ENCODE assay signal across 16 mouse cellular contexts in the genomic region with DNA sequence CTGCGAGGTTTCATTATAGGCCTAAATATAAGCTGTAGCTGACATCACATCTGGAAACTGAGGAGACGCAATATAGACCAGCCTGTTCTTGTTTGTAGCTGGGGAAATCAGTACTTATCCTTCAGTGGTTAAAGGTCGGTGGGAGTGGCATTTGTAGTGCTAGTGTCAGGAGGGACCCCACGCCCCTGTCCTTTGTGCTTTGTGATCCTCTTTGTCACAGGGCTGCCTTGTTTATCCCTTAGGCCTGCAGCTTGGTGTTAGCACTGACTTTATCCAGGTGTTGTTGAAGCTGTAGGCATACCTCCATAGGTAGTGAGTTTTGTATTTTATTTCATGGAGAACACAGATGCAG. TPM values are rescaled to one million over a fixed set of nuclear protein-coding genes. Genes with fewer than 3 reads are reported as not detected.
DNase-seq lines count a peak whose midpoint lies in the region; ATAC-seq and TF ChIP-seq lines count a peak whose summit lies in the region.
"Had no signal": no experiment of that assay in that cellular context is flagged by ENCODE, and none has a peak within 500 bp of the region (broad histone marks: within the 10 kb centered on the region; RNA-seq: fewer than 3 reads in every experiment).

No protein-coding gene starts in this region.

- no peak for DNase-seq in layer of hippocampus, adult 2 months (ENCODE audit: low spot score in 2 of 2)
- no peak for DNase-seq in layer of hippocampus, adult 18-20 months (ENCODE audit: low spot score in 2 of 2)
- DNase-seq in ES-E14 (ENCODE audit: low read depth, low spot score): peak; percentile 34
- no peak for DNase-seq in urinary bladder, postnatal 25 days (ENCODE audit: low spot score)
- no peak for DNase-seq in thymus, postnatal 10 days (ENCODE audit: low spot score in 2 of 2)
- no peak for DNase-seq in urinary bladder, postnatal 4 days (ENCODE audit: low spot score in 2 of 2)
- DNase-seq: cerebellum, postnatal 14 days; kidney, adult 11 months; kidney, postnatal 36 days; liver; right cerebral cortex, postnatal 4 days had no signal

- no peak overlapping the region for H3K4me2 ChIP-seq in forebrain, embryonic 13.5 days
- H3K4me2 ChIP-seq in intestine, embryonic 16.5 days (ENCODE audit: low read depth, low read length): no peak overlapping the region
- H3K4me2 ChIP-seq: embryonic facial prominence, embryonic 12.5 days; lung, embryonic 15.5 days had no signal

- no peak overlapping the region for H3K4me3 ChIP-seq in layer of hippocampus, adult 2 months
- H3K4me3 ChIP-seq in ES-E14 (ENCODE audit: insufficient read depth in 1 of 2, low read depth in 1 of 2, low read length in 2 of 2, poor library complexity in 1 of 2, severe bottlenecking in 1 of 2): no peak overlapping the region
- no peak overlapping the region for H3K4me3 ChIP-seq in forebrain, embryonic 13.5 days
- no peak overlapping the region for H3K4me3 ChIP-seq in intestine, embryonic 16.5 days (ENCODE audit: low read length)
- H3K4me3 ChIP-seq: embryonic facial prominence, embryonic 12.5 days; lung, embryonic 15.5 days; myocyte had no signal

- no peak for TF ChIP-seq CTCF in layer of hippocampus, adult 2 months (conservative IDR thresholded peaks at IDR 0.05)

- H3K27ac ChIP-seq in layer of hippocampus, adult 2 months: peak overlapping the region; percentile 89
- no peak overlapping the region for H3K27ac ChIP-seq in ES-E14 (ENCODE audit: insufficient read depth, low read depth, low read length, poor library complexity, severe bottlenecking)
- peak overlapping the region; percentile 67 for H3K27ac ChIP-seq in forebrain, embryonic 13.5 days
- H3K27ac ChIP-seq in intestine, embryonic 16.5 days (ENCODE audit: low read length): peak overlapping the region; percentile 24; the same call in 1 of the 2 replicates
- H3K27ac ChIP-seq: embryonic facial prominence, embryonic 12.5 days; lung, embryonic 15.5 days had no signal

- no peaks in the 10 kb centered on the region for H3K27me3 ChIP-seq in forebrain, embryonic 13.5 days
- H3K27me3 ChIP-seq in intestine, embryonic 16.5 days (replicated peaks; ENCODE audit: control insufficient read depth, insufficient read depth, low read length): no peaks in the 10 kb centered on the region
- H3K27me3 ChIP-seq: embryonic facial prominence, embryonic 12.5 days; lung, embryonic 15.5 days had no signal

- H3K36me3 ChIP-seq in ES-E14 (ENCODE audit: control insufficient read depth, insufficient read depth, low read length, poor library complexity, severe bottlenecking): no peaks in the 10 kb centered on the region
- no peaks in the 10 kb centered on the region for H3K36me3 ChIP-seq in forebrain, embryonic 13.5 days (ENCODE audit: poor library complexity, severe bottlenecking)
- H3K36me3 ChIP-seq in intestine, embryonic 16.5 days (ENCODE audit: control insufficient read depth, insufficient read depth, low read length): no peaks in the 10 kb centered on the region
- H3K36me3 ChIP-seq: embryonic facial prominence, embryonic 12.5 days; lung, embryonic 15.5 days had no signal

- no peak for ATAC-seq in forebrain, embryonic 13.5 days
- ATAC-seq in intestine, embryonic 16.5 days: peak; percentile 39; the same call in 1 of the 2 replicates

- H3K9ac ChIP-seq in ES-E14 (ENCODE audit: insufficient read depth, low read depth, low read length, poor library complexity, severe bottlenecking): no peak overlapping the region
- H3K9ac ChIP-seq in forebrain, embryonic 13.5 days: no peak overlapping the region
- no peak overlapping the region for H3K9ac ChIP-seq in intestine, embryonic 16.5 days (ENCODE audit: low read depth, low read length)
- H3K9ac ChIP-seq: embryonic facial prominence, embryonic 12.5 days; lung, embryonic 15.5 days had no signal

- WGBS in forebrain, embryonic 13.5 days: 52% methylated on average over 4 of the region's 4 CpGs
- 43% methylated on average over 4 of the region's 4 CpGs for WGBS in intestine, embryonic 16.5 days

- no peaks in the 10 kb centered on the region for H3K9me3 ChIP-seq in ES-E14 (ENCODE audit: control insufficient read depth, insufficient read depth, low read depth, low read length)
- no peaks in the 10 kb centered on the region for H3K9me3 ChIP-seq in forebrain, embryonic 13.5 days (replicated peaks)
- H3K9me3 ChIP-seq in intestine, embryonic 16.5 days (ENCODE audit: control insufficient read depth, low read length): no peaks in the 10 kb centered on the region
- H3K9me3 ChIP-seq: embryonic facial prominence, embryonic 12.5 days; lung, embryonic 15.5 days had no signal

- H3K4me1 ChIP-seq in ES-E14 (ENCODE audit: control insufficient read depth in 2 of 2, insufficient read depth in 2 of 2, low read length in 2 of 2, poor library complexity in 1 of 2): peaks cover 9 to 28% of the 10 kb centered on the region in 2 experiments
- H3K4me1 ChIP-seq in forebrain, embryonic 13.5 days: peaks cover 99% of the 10 kb centered on the region
- peaks cover 72% of the 10 kb centered on the region for H3K4me1 ChIP-seq in intestine, embryonic 16.5 days (ENCODE audit: control insufficient read depth, insufficient read depth, low read length)

- in situ Hi-C loops in ES-E14 (cut with MboI; ENCODE audit: low sequenced_read_pairs in 2 of 2, unreplicated experiment in 2 of 2): no loop called here

TF ChIP-seq in ES-E14, 5 proteins besides CTCF, POLR2A, EP300 and RAD21:
- TF ChIP-seq CHD2 (IDR thresholded peaks at IDR 0.05; ENCODE audit: low read depth, low read length) (no peak), HCFC1 (IDR thresholded peaks at IDR 0.05; ENCODE audit: borderline replicate concordance, insufficient read depth, low read length) (no peak), ZC3H11A (IDR thresholded peaks at IDR 0.05; ENCODE audit: borderline replicate concordance, low read depth, low read length) (no peak), MAFK (IDR thresholded peaks at IDR 0.05; ENCODE audit: insufficient read depth, low read depth, low read length) (no peak), ZNF384 (IDR thresholded peaks at IDR 0.05; ENCODE audit: low read depth, low read length) (no peak)

RNA-seq across cellular contexts. Expression of a gene that starts 44.2 kb away (rescaled TPM):
- 100 to 1,000 TPM; 134 to 145 TPM for total RNA-seq in layer of hippocampus, adult 2 months (2021)
- 100 to 1,000 TPM; 112 to 117 TPM for total RNA-seq in layer of hippocampus, adult 18-20 months (2021)
- total RNA-seq in ES-E14 (2012; rRNA removed): 142 and 161 TPM in 2 replicates
- polyA plus RNA-seq in forebrain, embryonic 13.5 days (2015; fragmentation: Nextera tagmentation; extraction: Ambion mirVana): 49.9 and 50.0 TPM in 2 replicates
- 10.1 TPM in 2 replicates for polyA plus RNA-seq in intestine, embryonic 16.5 days (2015; fragmentation: Nextera tagmentation; extraction: Ambion mirVana)
